Mouse (Mus musculus): ENCODE measurements around the gene Vwa8. TPM values are rescaled to one million over a fixed set of nuclear protein-coding genes. Genes with fewer than 3 reads are reported as not detected.
A peak's percentile ranks its signal among the peaks of the same experiment; 100 is the strongest.

The Vwa8 gene
- total RNA-seq, 2 experiments from 2014 or later: 29.4 to 31.0 TPM

DNA sequence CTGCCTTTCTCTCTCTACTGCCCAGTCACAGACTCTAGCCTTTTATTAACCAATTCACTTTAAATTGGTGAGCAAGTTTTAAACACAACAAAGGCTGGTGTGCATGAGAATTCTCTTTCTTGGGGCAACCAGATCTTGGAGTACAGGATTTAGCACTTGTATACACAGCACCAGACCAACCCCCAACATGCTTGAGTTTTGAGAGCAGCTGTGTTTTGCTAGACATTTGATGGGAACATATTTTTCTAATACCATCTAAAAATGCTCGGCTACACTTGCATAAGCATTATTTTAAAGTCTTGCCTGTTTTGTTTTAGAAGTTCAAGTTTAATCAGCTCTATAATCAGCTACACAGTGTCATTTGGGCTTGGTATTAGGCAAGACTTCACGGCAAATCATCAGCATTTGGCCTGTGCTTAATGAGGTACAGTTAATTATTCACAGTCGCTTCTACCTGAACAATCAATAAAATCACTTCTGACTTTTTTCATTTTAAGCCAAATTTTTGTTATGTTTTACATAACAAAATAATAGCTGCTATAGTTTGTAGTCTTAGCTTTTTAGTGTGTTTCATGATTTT is 180.2 kb downstream of the Vwa8 start:
- no peak for TF ChIP-seq CTCF (conservative IDR thresholded peaks at IDR 0.05)
- DNase-seq (ENCODE audit: low spot score in 2 of 2): peak in 1 of 2 experiments; percentile 20
- H3K27ac ChIP-seq: peak overlapping the region; percentile 86
- H3K4me3 ChIP-seq: no peak overlapping the region

DNA sequence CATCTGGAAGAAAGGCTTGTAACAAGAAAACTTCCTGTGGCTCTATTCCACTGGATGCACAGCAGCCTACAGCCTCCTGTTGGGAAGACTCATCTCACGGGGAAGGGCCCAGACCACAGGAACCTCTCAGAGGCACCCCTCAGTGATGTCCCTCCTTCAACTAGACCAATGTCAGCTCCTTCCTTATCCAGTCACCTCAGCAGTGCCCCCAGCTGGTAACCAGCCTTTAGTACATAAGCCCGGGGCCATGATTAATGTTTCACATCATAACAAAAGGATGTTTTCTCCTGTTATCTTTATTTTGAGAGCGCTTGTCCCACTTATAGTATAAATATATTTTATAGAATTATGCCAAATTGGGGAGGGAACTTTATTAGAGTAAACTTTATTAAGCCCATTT is 181.9 kb downstream of the Vwa8 start:
- H3K4me3 ChIP-seq: no peak overlapping the region
- H3K27ac ChIP-seq: peak overlapping the region; percentile 86
- peak; percentile 43 for TF ChIP-seq CTCF (conservative IDR thresholded peaks at IDR 0.05)
- DNase-seq (ENCODE audit: low spot score in 2 of 2): no peak

DNA sequence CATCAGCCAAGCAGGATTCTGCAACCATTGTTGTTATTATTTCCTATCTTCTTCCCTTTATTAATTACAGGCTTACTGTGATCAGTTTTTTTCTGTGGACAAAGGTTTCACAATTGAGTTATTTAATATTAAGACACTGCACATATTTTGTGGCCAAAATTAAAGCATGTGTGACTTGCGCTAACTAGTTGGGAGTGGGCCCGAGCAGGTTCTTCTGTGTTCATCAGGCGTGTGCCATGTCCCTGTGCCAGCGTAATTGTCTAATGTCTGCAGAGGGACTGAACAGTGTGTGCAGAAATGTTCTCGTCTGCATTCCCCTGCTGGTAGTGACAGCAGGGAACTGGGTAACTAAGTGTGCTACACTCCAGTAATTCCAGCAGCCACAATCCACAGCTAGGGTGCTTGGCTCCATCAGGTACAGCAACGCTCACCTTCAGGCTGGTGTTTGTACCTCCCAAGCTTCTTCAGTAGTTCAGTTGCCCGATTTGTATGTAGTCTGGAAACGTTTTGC is 182.4 kb downstream of the Vwa8 start:
- DNase-seq (ENCODE audit: low spot score in 2 of 2): peak; percentile 68 to 70

DNA sequence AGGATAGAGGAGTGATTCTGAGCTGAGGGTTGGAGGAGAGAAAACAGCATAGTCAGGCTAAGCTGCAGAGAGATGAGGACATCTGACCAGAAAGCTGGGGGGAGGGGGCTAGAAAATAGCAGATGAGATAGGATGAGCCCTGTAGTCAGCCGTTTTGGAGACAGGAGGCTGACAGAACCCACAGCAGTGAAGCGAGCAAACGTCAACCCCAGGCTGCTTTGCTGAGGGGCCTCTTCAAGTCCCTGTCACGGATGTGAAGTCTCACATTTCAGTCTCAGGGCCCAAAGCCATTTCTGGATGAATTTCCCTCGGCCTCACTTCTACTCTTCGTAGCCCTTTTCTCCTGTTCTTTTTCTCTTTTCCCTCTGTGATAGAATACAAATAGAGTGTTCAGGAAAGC is 184.5 kb downstream of the Vwa8 start:
- no peak for TF ChIP-seq CTCF (conservative IDR thresholded peaks at IDR 0.05)
- H3K4me3 ChIP-seq: no peak overlapping the region
- no peak for DNase-seq (ENCODE audit: low spot score in 2 of 2)
- peak overlapping the region; percentile 86; the same call in 1 of the 2 replicates for H3K27ac ChIP-seq

More for the DNA sequence above, 182.4 kb downstream of the Vwa8 start:
- H3K4me3 ChIP-seq: no peak overlapping the region
- TF ChIP-seq CTCF (conservative IDR thresholded peaks at IDR 0.05): peak; percentile 30; the same call in 1 of the 2 replicates
- peak overlapping the region; percentile 86 for H3K27ac ChIP-seq

DNA sequence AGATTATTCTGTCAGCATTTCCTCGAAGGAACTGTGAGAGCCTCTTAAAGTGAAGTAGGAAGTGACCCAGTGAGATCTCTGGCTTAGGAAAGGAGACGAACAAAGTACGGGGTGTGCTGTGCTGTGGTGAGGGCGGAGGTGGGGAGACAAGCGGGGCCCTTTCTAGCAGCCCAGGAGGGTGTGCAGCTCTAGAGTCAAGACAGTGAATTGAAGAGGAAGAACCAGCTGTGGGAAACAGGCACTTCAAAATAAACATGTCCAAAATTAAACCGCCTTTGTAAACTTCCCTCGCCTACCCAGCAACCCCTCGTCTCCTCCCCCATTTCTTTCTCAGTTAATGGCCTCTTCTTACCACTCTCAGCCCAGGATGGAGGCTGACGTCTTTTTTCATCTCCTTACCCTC is 185.7 kb downstream of the Vwa8 start:
- no peak for DNase-seq (ENCODE audit: low spot score in 2 of 2)
- Histone ChIP-seq H3K4me3 (no peak overlapping the region), H3K27ac (peak overlapping the region; percentile 47; the same call in 1 of the 2 replicates)
- TF ChIP-seq CTCF (conservative IDR thresholded peaks at IDR 0.05): no peak

DNA sequence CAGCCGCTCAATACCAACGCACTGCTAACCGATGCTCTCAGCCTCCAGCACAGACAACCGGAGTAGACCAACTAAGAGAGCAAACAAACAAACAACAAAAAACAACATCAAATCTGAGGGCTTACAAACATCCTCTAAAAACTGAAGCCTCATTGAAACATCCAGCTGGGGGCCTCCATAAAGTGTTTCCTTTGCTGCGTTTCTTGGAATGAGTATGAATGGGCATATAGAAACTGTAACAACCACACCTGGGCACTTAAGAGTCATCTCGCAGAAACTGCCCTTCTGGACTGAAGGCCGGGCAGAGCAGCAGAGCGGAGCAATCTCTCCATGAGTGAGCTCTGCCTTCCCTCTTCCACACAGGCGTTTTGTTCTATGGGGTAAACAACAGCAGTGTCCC is 186.7 kb downstream of the Vwa8 start:
- Histone ChIP-seq H3K27ac (no peak overlapping the region), H3K4me3 (no peak overlapping the region)
- no peak for DNase-seq (ENCODE audit: low spot score in 2 of 2)
- TF ChIP-seq CTCF (conservative IDR thresholded peaks at IDR 0.05): no peak

DNA sequence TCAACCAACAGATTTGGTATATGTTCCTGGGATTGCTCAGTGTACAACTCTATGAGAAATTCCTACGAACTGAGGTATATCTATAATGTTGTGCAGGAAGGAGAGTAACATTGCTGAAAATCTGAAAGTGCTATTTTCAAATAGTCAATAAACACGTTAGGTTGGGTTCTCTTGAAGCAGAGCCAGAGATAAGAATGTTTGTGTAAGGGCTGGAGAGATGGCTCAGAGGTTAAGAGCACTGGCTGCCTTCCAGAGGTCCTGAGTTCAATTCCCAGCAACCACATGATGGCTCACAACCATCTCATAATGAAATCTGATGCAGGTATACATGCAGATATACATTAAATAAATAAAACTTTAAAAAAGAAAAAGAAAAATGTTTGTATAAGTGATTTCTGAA is 198.3 kb downstream of the Vwa8 start:
- no peak for TF ChIP-seq CTCF (conservative IDR thresholded peaks at IDR 0.05)
- Histone ChIP-seq H3K4me3 (no peak overlapping the region), H3K27ac (no peak overlapping the region)
- DNase-seq (ENCODE audit: low spot score in 2 of 2): no peak

DNA sequence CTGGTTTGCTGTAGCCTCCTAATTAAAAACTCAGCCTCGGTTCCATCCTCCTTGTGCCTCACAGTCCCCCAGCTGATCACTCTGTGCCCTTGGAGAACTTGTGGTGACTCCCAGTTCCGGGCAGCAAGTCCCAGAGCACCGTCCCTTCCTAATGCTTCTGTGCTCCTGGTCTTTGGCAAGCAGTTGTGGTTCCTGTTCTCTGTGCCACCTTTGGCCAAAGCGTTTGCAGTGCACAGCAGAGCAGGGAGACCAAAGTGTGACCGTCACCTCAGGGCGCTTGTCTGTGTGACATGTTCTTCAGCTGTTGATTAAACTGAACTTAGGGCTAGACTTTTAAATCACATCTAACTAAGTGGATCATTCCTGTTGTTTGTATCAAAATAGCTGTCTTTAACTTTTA is 199.1 kb downstream of the Vwa8 start:
- no peak for TF ChIP-seq CTCF (conservative IDR thresholded peaks at IDR 0.05)
- no peak for DNase-seq (ENCODE audit: low spot score in 2 of 2)
- Histone ChIP-seq H3K27ac (no peak overlapping the region), H3K4me3 (no peak overlapping the region)

DNA sequence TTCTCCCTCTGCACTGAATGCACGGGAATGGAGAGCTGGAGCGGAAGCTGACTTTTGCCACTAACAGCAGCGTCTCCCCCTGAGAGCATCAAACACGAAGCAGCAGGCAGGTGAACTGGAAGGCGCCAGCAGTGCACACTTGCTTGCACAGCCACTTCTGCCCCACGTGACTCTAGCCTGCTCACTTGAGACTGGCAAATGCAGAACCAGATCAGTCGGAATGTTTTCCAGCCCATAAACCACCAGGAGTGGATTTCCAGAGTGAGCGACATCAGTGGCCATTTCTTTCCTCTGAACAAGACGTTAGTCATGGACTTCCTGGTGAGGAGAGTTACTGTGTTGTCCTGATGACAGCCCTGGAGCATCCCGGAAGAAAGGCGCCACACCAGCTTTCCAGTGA is 200.7 kb downstream of the Vwa8 start:
- no peak overlapping the region for H3K27ac ChIP-seq
- DNase-seq (ENCODE audit: low spot score in 2 of 2): no peak
- H3K4me3 ChIP-seq: no peak overlapping the region
- no peak for TF ChIP-seq CTCF (conservative IDR thresholded peaks at IDR 0.05)

DNA sequence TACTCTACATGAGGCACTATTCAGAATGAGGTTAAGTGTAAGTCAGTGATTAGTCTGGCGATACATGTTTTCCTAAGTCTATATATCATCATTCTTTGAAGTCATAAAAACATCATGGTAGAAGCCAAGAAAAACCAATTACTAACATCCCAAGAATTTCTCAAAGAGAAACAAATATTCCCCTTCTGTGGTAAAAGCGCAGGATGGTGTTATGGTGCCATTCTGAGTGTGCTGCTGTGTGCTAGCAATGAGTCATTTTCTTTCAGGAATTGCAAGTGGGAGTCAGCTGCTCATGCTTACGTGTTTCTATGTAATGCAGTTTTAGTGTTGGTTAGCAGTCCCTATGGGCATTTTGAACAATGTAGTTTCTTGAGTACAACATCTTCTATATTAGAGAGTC is 216.8 kb downstream of the Vwa8 start:
- no peak overlapping the region for H3K4me3 ChIP-seq
- TF ChIP-seq CTCF (conservative IDR thresholded peaks at IDR 0.05): no peak
- DNase-seq (ENCODE audit: low spot score in 2 of 2): peak in 1 of 2 experiments; percentile 16
- no peak overlapping the region for H3K27ac ChIP-seq

DNA sequence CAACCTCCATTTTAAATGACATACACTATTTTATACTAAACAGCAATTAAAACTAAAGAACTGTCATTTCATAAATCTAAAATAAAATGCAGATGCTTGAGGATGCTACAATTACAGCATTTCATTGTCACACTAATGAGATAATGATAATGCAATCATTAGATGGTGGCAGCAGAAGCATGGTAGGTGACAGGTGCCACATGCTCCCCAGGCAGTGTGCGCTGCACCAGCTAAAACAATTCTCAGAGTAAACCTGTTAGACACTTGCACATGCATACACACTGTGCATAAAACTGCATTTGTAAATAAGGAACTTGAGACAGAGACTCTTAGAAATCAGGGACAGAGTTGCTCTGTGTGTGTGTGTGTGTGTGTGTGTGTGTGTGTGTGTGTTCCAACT is 220.7 kb downstream of the Vwa8 start:
- no peak for TF ChIP-seq CTCF (conservative IDR thresholded peaks at IDR 0.05)
- Histone ChIP-seq H3K27ac (no peak overlapping the region), H3K4me3 (no peak overlapping the region)

DNA sequence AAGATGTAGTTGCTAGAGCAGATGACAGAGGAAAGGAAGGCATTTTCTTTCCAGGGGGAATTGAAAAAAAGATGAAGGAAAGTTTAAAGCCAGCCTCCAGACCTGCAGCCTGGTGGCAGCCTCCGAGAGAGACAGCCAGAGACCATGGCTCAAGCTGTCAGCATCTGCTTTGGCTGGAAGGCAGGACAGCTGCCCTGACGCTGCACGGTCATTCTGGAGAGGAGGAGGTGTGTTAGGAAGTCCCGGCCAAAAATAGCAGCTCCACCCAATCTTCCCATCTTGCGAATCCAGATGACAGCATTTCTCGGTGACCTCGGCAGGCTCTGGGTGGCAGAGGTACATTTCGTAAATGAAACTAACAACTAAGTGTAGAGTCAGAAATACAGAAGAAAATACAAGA is 225.9 kb downstream of the Vwa8 start:
- TF ChIP-seq CTCF (conservative IDR thresholded peaks at IDR 0.05): no peak
- H3K27ac ChIP-seq: no peak overlapping the region
- no peak overlapping the region for H3K4me3 ChIP-seq
- no peak for DNase-seq (ENCODE audit: low spot score in 2 of 2)

More for the DNA sequence above, 220.7 kb downstream of the Vwa8 start:
- no peak for DNase-seq (ENCODE audit: low spot score in 2 of 2)

DNA sequence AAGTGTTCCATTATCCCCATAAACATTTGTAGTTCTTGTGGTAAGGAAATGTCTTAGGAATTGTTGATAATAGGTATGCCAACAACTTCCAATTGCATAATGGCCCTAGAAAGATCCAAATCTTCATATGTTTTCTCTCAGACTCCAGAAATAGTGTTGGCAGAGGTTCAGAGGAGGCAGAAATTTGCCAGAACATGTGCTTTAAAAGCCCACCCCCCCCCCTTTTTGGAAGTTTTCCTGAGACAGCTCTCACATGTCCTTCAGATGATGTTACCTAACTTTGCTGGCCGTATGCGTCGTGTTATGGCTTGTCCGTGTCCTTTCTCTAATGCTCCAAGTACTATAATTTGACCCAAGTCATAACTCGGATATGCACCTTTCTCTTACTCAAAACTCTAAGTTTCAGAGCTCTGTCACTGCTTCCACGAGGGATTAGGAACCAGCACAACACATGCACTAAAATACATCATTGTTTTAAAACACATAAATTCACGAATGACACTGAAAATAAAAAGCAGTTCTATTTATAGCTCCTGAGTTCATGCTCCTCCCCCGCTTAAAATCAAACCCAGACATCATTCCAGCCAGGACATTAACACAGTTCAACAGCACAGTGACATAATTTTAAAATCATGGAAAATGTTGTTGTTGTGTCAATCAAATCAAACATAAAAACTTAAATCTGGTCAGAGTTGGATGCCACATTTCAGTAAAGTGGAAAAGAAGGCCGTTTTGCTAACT is 227.9 kb downstream of the Vwa8 start:
- no peak overlapping the region for H3K4me3 ChIP-seq
- H3K27ac ChIP-seq: no peak overlapping the region
- no peak for DNase-seq (ENCODE audit: low spot score in 2 of 2)
- TF ChIP-seq CTCF (conservative IDR thresholded peaks at IDR 0.05): no peak

DNA sequence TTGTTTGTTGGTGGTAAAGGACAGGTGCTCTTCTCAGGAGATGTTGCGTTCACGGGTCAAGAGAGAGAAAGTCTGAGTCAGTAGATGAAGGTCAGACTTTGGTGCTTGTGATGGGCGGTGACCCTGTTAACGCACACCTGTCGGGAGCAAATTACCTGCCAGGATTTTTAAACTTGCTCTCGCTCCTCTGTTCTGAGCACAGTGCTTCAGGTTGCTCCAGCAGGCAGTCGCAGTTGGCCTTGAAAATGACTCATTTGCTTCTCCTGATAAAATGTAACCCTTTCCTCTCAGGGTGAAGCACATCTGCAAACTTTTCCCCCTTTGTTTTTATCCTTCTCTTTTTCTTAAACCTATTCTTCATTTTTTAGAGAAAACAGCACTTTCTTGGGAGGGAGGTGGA is 234.7 kb downstream of the Vwa8 start:
- H3K27ac ChIP-seq: no peak overlapping the region
- H3K4me3 ChIP-seq: no peak overlapping the region
- no peak for DNase-seq (ENCODE audit: low spot score in 2 of 2)
- TF ChIP-seq CTCF (conservative IDR thresholded peaks at IDR 0.05): no peak
